Mouse (Mus musculus) liver, embryonic 13.5 days (tissue): Measurements from ENCODE around the gene Ccm2. TPM values are rescaled to one million over a fixed set of nuclear protein-coding genes. Genes with fewer than 3 reads are reported as not detected.
"Not testable (repeated sequence)": the region's sequence is repeated elsewhere in the genome, so short reads cannot be mapped to it uniquely, and the experiment has no call there.

Experiments
- ATAC-seq: fragments of 200-750 bp; cut with Nextera tagmentation; 2 replicates; pipeline ENCODE4 v1.8.0; 2017; ENCODE audit warnings: low read depth, mild to moderate bottlenecking, moderate number of reproducible peaks, moderate library complexity
- DNase-seq: peaks from one replicate; pipeline ENCODE4 v3.0.0; 2022
- H3K27ac ChIP-seq: fragments of 300-500 bp; sonication (generic); 2 replicates; pipeline ENCODE4 v1.5.1; 2015; ENCODE audit warnings: moderate library complexity, mild to moderate bottlenecking, inconsistent platforms
- H3K27me3 ChIP-seq: fragments of 300-500 bp; sonication (generic); 2 replicates; pipeline ENCODE4 v1.6.1; 2015; ENCODE audit warnings: mild to moderate bottlenecking, inconsistent platforms
- H3K36me3 ChIP-seq: fragments of 300-500 bp; sonication (generic); 2 replicates; pipeline ENCODE4 v1.6.1; 2015; ENCODE audit warnings: mild to moderate bottlenecking, inconsistent platforms
- H3K4me1 ChIP-seq: fragments of 300-500 bp; sonication (generic); replicated peaks from 2 replicates; pipeline ENCODE4 v1.6.1; 2015; ENCODE audit warnings: inconsistent platforms
- H3K4me2 ChIP-seq: fragments of 300-500 bp; sonication (generic); 2 replicates; pipeline ENCODE4 v1.6.1; 2015; ENCODE audit warnings: inconsistent platforms, mild to moderate bottlenecking, moderate library complexity
- H3K4me3 ChIP-seq: fragments of 300-500 bp; sonication (generic); replicated peaks from 2 replicates; pipeline ENCODE4 v1.5.1; 2015; ENCODE audit warnings: mild to moderate bottlenecking, inconsistent platforms
- H3K9ac ChIP-seq: fragments of 300-500 bp; sonication (generic); 2 replicates; pipeline ENCODE4 v1.6.1; 2015; ENCODE audit warnings: mild to moderate bottlenecking, inconsistent platforms
- H3K9me3 ChIP-seq: fragments of 300-500 bp; sonication (generic); replicated peaks from 2 replicates; pipeline ENCODE4 v1.6.1; 2016; ENCODE audit warnings: inconsistent platforms
- WGBS: fragments of 180-500 bp; shearing (Covaris S2); methylation state at CpG from one replicate; pipeline ENCODE4 v1.1.7; 2015; ENCODE audit not compliant: insufficient replicate concordance; 5-methylcytosine and 5-hydroxymethylcytosine counted together
- polyA plus RNA-seq: library from polyadenylated mRNA; unstranded; fragments of >200 nt; fragmentation: Nextera tagmentation; extraction: Ambion mirVana; gene quantifications from 2 replicates; pipeline ENCODE4 v1.2.1, GENCODE M21; 2015

The Ccm2 gene
- polyA plus RNA-seq, 1 experiment from 2014 or later: 46.1 TPM

DNA sequence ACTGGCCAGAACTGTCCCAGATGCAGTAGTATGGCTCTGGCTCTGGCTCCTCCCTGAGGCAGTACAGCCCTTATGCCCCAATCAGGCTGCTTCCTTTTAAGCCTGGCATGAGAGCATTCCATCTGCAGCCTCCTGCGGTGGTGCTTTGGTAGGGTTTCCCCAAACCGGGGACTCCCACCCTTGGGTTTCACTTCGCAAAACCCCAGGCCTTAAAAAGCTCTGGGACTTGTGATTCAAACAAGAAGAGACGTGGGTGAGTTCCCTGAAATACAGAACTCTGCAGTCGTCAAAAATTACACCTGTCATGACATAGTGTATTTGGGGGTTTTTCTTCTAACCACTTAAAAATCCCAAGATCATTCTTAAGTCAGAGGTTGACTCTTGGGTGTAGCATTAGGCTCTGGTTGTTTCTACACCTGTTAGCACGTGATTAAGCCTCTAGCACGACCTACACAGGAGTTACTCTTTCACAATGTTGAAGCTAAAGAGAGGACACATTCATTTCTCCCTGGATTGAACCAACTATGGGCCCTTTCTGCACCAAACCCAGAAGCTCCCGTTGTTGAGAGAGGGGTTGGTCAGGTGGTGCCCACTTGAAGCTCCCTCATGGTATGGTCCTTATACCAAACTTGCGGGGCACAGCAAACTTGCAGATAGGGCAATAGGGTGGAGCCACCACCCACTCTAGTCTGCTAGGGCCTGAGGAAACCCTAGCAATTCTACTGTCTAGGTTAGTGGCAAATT lies 23.7 kb upstream of the Ccm2 start:
- ATAC-seq: no peak

DNA sequence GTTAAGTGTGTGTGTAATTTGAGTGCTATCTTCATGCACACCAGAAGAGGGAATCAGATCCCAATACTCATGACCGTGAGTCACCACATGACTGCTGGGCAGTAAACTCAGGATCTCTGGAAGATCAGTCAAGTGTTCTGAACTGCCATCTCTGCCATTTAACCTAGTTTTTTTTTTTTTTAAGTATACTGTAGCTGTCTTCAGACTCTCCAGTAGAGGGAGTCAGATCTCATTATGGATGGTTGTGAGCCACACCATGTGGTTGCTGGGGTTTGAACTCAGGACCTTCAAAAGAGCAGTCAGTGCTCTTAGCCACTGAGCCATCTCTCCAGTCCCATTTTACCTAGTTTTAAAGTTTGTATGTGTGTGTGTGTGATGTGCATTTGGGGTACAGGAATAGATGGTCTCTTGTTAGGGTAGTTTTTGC lies 23.0 kb upstream of the Ccm2 start:
- peaks cover 52% of the 10 kb centered on the region for H3K4me1 ChIP-seq
- ATAC-seq: no peak
- H3K4me3 ChIP-seq: no peak overlapping the region
- no peak for DNase-seq
- no peaks in the 10 kb centered on the region for H3K27me3 ChIP-seq
- H3K27ac ChIP-seq: 0 out of 2 replicates have a peak overlapping the region, but pooled peaks have one; percentile 23
- H3K9me3 ChIP-seq: no peaks in the 10 kb centered on the region
- peaks cover 30% of the 10 kb centered on the region for H3K36me3 ChIP-seq
- WGBS: 26% methylated on average over 1 of the region's 1 CpGs
- H3K9ac ChIP-seq: no peak overlapping the region
- no peak overlapping the region for H3K4me2 ChIP-seq

More for the DNA sequence above, 23.7 kb upstream of the Ccm2 start:
- H3K4me1 ChIP-seq: peaks cover 47% of the 10 kb centered on the region
- no peak overlapping the region for H3K4me2 ChIP-seq
- 56% methylated on average over 9 of the region's 9 CpGs for WGBS
- H3K27me3 ChIP-seq: no peaks in the 10 kb centered on the region
- no peaks in the 10 kb centered on the region for H3K9me3 ChIP-seq
- H3K4me3 ChIP-seq: no peak overlapping the region
- H3K36me3 ChIP-seq: peaks cover 30% of the 10 kb centered on the region
- H3K9ac ChIP-seq: no peak overlapping the region
- no peak for DNase-seq
- peak overlapping the region; percentile 23; the same call in 1 of the 2 replicates for H3K27ac ChIP-seq

DNA sequence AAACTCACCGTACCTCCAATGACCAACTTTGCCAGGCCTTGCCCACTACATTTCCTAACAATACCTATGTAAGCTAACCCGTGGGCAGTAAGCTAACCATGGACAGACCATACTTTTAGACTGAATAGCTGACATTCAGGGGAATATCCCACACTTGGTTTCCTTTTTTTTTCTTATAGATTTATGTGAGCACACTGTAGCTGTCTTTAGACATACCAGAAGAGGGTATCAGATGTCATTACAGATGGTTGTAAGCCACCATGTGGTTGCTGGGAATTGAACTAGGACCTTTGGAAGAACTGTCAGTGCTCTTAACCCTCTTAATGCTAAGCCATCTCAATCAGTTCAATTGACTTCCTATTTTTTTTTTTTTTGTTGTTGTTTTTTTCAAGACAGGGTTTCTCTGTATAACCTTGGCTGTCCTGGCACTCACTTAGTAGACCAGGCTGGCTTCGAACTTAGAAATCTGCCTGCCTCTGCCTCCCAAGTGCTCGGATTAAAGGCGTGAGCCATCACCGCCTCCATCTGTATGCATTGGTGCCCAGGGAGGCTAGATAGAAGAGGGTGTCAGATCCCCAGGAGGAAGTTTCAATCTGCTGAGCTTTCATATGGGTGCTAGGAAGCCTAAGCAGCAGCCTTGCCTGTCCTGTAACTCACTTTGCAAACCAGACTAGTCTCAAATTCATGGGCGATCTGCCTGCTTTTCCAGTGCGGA lies 22.4 kb upstream of the Ccm2 start:
- Histone ChIP-seq H3K9me3 (no peaks in the 10 kb centered on the region), H3K27me3 (no peaks in the 10 kb centered on the region), H3K4me1 (peaks cover 53% of the 10 kb centered on the region), H3K27ac (no peak overlapping the region), H3K9ac (no peak overlapping the region), H3K4me2 (no peak overlapping the region), H3K36me3 (peaks cover 30% of the 10 kb centered on the region), H3K4me3 (no peak overlapping the region)
- no peak for ATAC-seq
- no peak for DNase-seq
- WGBS: 73% methylated on average over 8 of the region's 8 CpGs

DNA sequence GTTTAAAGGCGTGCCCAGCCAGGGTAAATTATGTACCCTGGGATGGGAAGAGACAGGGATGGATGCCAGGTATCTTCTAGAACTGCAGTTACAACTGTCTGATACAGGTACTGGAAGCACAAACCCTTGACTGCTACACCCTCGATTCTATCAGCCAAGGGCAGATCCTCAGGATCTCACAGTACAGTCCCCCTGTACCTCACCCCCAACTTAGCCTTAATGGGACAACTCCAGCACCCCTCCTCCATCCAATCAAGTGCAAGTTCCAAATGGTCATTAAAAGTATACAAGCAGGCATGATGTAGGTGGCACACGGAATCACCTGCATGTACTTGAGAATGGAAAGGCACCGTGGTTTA lies 21.8 kb upstream of the Ccm2 start:
- no peaks in the 10 kb centered on the region for H3K9me3 ChIP-seq
- H3K9ac ChIP-seq: no peak overlapping the region
- 82% methylated on average over 4 of the region's 4 CpGs for WGBS
- peak overlapping the region; percentile 39; the same call in 1 of the 2 replicates for H3K27ac ChIP-seq
- H3K4me3 ChIP-seq: no peak overlapping the region
- DNase-seq: no peak
- no peak overlapping the region for H3K4me2 ChIP-seq
- ATAC-seq: no peak
- peaks cover 30% of the 10 kb centered on the region for H3K36me3 ChIP-seq
- H3K27me3 ChIP-seq: no peaks in the 10 kb centered on the region
- H3K4me1 ChIP-seq: peaks cover 47% of the 10 kb centered on the region

DNA sequence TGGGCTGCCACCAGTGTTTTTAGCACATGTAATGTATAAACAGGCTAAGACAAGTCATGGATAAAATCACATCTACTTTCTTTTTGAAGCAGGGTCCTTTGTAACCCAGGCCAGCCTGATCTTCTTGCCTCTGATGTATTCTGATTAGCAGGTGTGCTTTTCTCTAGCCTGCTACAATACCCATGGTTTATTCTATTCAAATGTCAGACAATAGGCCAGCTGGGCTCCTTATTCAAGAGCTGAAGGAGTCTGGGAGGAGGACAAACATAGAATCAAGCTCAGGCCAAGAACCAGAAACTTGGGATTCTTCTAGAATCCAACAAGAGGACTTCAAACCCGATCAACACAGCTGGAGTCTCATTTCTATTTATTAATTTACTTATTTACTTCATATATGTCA lies 21.4 kb upstream of the Ccm2 start:
- Histone ChIP-seq H3K27me3 (no peaks in the 10 kb centered on the region), H3K4me1 (peaks cover 44% of the 10 kb centered on the region), H3K9me3 (no peaks in the 10 kb centered on the region), H3K4me3 (no peak overlapping the region), H3K9ac (no peak overlapping the region), H3K27ac (peak overlapping the region; percentile 39; the same call in 1 of the 2 replicates), H3K4me2 (no peak overlapping the region), H3K36me3 (peaks cover 30% of the 10 kb centered on the region)
- WGBS: 79% methylated on average over 1 of the region's 1 CpGs
- DNase-seq (no peak), ATAC-seq (no peak)

DNA sequence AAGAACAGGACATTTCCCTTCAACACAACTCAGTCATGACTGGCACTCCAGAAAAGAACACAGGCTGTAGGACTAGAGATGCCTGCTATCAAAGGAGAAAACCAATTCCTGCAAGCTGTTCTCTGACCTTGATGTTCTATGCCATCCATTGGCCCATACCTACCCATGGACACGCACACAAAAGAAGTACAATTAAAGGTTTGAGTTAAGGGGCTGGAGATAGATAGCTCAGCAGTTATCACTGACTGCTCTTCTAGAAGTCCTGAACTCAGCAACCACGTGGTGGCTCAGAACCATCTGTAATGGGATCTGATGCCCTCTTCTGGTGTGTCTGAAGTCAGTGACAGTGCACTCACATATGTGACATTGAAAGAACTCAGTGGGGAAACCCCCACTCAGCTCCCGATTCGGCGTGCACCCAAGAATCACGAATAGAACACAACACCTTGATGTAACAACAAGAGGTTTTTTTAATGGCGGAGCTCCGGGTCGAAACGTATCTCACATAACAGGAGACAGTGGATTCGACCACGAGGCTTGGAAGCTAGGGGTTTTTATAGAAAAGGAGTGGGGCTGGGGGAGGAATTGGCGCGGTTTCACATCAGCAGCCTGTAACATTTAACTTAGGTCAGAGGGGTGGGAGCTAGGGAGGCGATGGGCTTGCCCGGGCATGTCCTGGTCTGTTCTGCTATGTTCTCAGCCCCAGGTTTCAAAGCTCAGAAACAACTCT lies 20.0 kb upstream of the Ccm2 start:
- Histone ChIP-seq H3K4me3 (peak overlapping the region; percentile 73), H3K4me1 (peaks cover 43% of the 10 kb centered on the region), H3K9ac (peak overlapping the region; percentile 84), H3K36me3 (peaks cover 30% of the 10 kb centered on the region), H3K4me2 (peak overlapping the region; percentile 85), H3K27ac (peak overlapping the region; percentile 83)
- H3K9me3 ChIP-seq, H3K27me3 ChIP-seq, ATAC-seq: not testable (repeated sequence)
- peak; percentile 14 for DNase-seq
- 15% methylated on average over 12 of the region's 16 CpGs for WGBS

DNA sequence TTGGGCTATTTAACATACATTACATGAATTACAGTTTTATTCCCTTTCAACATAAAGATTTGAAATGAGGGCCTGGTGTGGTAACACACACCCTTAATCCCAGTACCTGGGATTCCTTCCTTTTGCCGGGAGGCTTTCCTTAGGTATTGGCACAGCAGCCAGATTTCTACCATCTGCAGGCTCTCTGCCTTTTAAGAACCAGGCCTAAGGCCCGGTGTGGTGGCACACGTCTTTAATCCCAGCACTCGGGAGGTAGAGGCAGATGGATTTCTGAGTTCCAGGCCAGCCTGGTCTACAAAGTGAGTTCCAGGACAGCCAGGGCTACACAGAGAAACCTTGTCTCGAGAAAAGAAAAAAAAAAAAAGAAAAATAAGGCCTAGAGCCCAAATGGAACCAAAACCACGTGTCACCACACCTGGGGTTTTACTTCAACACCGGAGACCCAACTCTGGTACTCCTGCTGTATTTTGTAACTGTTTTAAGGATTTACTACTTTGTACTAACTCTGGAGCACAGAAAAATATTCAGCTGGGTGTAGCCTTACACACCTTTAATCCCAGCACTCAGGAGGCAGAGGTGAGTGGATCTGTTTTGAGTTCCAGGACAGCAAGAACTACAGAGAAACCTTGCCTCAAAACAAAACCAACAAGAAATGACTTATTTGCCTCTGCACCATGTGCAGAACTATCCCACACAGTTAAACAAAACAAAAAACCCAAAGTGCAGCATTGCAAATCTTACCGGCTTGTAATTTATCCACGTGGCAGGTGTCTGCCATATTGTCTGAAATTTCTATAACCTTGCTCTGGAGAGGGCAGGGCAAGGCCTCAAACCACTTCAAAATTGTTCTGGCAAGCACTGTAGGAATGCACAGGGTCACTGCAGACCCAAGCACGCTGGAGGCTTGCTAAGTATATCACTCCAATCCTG lies 19.2 kb upstream of the Ccm2 start:
- 3% methylated on average over 10 of the region's 10 CpGs for whole genome bisulfite sequencing
- H3K4me1 ChIP-seq: peaks cover 43% of the 10 kb centered on the region

DNA sequence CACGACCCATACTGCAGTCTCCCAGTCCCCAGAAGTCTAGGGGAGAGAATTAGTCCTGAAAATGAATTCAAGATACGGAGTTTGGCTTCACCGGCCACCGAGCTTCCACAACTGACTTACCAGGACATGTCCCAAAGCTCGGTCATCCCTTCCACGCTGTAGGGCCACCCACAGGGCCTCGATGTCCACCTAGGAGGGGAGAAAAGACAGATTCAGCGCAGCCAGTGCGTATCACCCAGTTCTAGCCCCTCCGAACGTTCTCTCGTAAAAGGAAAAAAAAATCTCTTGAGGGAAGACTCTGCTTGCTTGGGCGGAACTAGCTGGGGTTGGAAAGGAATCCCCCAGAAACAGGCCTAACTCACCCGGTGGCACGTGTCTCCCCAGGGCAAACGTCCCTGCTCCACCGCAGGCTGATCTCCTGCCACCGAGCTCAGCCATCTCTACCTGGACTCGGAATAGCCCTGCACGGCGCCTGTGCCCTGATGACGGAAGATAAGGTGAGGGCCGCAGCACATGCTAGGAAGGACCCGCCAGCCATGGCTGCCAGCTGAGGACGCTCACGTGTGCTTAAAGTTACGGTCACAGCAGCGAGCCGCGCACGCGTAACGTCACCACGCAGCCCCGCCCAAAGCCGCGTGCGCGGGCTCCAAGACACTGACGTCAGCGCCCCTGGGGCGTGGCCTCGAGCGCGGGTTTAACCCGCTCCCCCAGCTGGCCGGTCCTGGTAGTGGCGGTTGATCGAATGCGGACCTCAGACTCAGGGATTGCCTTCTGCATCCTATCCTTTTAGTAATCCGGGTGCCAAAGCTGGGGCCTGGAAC lies 18.3 kb upstream of the Ccm2 start:
- peaks cover 39% of the 10 kb centered on the region for H3K4me1 ChIP-seq
- peaks cover 30% of the 10 kb centered on the region for H3K36me3 ChIP-seq
- 0 out of 2 replicates have a peak, but pooled peaks cover 2% of the 10 kb centered on the region for H3K9me3 ChIP-seq
- peak; percentile 94 for ATAC-seq
- DNase-seq: peak; percentile 96
- peak overlapping the region; percentile 85 for H3K4me2 ChIP-seq
- under 1% methylated on average over 51 of the region's 51 CpGs for WGBS
- peak overlapping the region; percentile 84 for H3K9ac ChIP-seq
- peak overlapping the region; percentile 83 for H3K27ac ChIP-seq
- peak overlapping the region; percentile 73 for H3K4me3 ChIP-seq
- no peaks in the 10 kb centered on the region for H3K27me3 ChIP-seq

More for the DNA sequence above, 19.2 kb upstream of the Ccm2 start:
- Histone ChIP-seq H3K9ac (peak overlapping the region; percentile 84), H3K4me2 (peak overlapping the region; percentile 85), H3K27ac (peak overlapping the region; percentile 83), H3K36me3 (peaks cover 30% of the 10 kb centered on the region), H3K4me3 (peak overlapping the region; percentile 73), H3K9me3 (0 out of 2 replicates have a peak, but pooled peaks cover 2% of the 10 kb centered on the region), H3K27me3 (no peaks in the 10 kb centered on the region)
- DNase-seq (no peak), ATAC-seq (peak; percentile 10)

DNA sequence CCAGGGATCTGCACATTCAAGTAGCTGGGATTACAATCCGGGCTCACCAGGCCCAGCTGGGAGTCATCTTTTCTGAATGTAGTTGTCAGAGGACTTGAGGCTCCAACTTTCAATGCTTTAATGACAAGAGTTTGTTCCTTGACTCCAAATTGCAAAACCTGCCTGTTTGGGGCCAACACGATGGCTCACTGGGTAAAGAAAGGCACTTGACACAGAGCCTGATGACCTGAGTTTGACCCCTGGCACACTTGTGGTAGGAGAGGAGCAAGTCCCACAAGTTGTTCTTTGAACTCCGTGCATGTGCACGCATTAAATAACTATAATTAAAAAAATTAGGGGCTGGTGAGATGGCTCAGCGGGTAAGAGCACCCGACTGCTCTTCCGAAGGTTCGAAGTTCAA lies 16.7 kb upstream of the Ccm2 start:
- no peak overlapping the region for H3K4me3 ChIP-seq
- H3K27me3 ChIP-seq: no peaks in the 10 kb centered on the region
- no peak overlapping the region for H3K4me2 ChIP-seq
- peaks cover 17% of the 10 kb centered on the region for H3K36me3 ChIP-seq
- 0 out of 2 replicates have a peak overlapping the region, but pooled peaks have one; percentile 5 for H3K27ac ChIP-seq
- 0 out of 2 replicates have a peak, but pooled peaks cover 2% of the 10 kb centered on the region for H3K9me3 ChIP-seq
- 85% methylated on average over 8 of the region's 8 CpGs for WGBS
- no peak for DNase-seq
- no peak for ATAC-seq
- H3K9ac ChIP-seq: no peak overlapping the region
- H3K4me1 ChIP-seq: peaks cover 34% of the 10 kb centered on the region

DNA sequence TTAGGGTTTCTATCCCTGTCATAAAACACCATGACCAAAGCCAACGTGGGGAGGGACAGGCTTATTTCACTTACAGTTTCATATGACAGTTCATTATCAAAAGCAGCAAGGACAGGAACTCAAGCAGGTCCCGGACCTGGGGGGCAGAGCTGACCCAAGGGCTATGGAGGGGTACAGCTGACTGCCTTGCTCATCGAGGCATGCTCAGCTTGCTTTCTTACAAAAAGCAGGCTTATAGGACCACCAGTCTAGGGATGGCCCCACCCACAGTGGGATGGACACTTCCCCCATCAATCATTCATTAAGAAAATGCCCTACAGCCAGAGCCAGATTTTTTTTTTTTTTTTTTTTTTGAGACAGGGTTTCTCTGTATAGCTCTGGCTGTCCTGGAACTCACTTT lies 15.9 kb upstream of the Ccm2 start:
- H3K9ac ChIP-seq: no peak overlapping the region
- H3K36me3 ChIP-seq: peaks cover 9% of the 10 kb centered on the region
- 75% methylated on average over 3 of the region's 3 CpGs for WGBS
- no peak for DNase-seq
- H3K4me2 ChIP-seq: no peak overlapping the region
- H3K27me3 ChIP-seq: no peaks in the 10 kb centered on the region
- no peak overlapping the region for H3K4me3 ChIP-seq
- peaks cover 29% of the 10 kb centered on the region for H3K4me1 ChIP-seq
- no peak overlapping the region for H3K27ac ChIP-seq
- no peak for ATAC-seq
- 0 out of 2 replicates have a peak, but pooled peaks cover 2% of the 10 kb centered on the region for H3K9me3 ChIP-seq
